Mouse (Mus musculus) testis, postnatal 10 days (tissue): ENCODE results near the gene Slc30a2.
"Not testable (repeated sequence)": the region's sequence is repeated elsewhere in the genome, so short reads cannot be mapped to it uniquely, and the experiment has no call there.

Source experiments
- DNase-seq: peaks from one replicate; pipeline ENCODE4 v3.0.0; 2021; ENCODE audit warnings: low spot score

Slc30a2 gene

DNA sequence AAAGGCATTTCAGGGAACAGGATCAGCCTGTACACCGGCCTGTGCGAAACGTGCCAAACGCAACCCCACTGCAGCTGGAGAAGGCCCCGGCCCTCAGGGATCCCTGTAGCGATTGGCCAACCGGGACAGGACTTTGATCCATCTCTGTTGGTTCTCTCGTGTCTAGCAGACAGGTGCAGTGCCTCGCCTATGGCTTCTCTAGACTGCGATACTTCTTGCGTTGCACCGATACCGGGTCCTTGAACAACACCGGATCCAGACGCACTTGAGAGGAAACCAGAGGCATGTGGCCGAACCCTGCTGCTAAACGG is 14.4 kb downstream of the Slc30a2 start:
- no peak for DNase-seq

DNA sequence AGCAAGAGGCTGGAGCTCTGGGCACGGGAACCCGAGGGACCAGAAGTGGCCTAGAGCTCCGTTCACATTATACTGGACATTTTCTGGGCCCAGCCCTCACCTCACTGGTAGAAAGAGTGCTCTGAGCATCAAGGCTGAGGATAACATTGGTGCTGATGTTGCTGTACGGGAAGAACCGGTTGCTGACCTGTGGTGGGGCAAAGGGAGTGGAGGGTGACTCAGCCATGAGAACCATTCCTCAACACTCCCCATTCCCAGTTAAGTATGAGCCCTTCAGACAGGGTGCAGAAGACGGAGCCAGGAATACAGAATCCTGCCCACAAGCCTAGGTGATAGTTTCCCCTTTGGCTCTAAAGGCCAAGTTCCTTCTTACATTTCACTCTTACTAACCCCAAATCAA is 16.7 kb downstream of the Slc30a2 start:
- no peak for DNase-seq

DNA sequence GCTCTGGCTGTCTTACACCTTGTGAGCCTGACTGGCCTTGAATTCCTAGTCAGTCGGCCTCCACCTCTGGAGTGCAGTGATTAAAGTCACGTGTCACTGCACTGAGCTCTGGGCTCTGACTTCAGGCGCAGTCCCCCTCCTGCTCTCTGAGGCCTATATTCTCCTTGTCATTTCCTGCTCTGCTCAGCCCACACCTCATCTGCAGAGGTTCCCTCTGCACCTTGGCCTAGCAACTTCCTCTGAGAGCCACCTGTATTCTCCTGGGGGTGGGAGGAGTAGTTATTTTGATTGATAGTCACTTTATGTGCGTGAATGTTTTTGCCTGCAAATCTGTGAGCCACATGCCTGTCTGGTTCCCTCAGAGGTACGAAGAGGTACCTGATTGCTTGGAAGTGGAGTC is 18.2 kb downstream of the Slc30a2 start:
- no peak for DNase-seq

DNA sequence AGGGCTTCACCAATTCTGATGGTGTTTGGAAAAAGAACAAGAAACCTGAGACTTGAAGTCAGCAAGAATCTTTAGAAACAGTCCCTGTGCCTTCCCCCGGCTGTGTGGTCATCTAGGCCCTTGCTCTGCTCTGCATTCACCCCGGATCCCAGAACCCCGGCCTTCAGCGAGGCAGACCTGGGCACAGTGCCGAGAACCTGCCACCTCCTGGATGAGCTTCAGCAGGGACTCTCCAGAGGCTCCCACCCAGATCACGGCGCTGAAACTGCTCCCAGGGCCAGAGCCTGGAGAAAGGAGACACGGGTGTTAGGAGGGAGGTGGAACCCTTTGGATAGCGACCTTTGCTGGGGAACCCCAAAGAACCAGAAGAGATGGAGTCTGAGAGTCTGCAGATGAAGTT is 19.1 kb downstream of the Slc30a2 start:
- peak; percentile 73 for DNase-seq

DNA sequence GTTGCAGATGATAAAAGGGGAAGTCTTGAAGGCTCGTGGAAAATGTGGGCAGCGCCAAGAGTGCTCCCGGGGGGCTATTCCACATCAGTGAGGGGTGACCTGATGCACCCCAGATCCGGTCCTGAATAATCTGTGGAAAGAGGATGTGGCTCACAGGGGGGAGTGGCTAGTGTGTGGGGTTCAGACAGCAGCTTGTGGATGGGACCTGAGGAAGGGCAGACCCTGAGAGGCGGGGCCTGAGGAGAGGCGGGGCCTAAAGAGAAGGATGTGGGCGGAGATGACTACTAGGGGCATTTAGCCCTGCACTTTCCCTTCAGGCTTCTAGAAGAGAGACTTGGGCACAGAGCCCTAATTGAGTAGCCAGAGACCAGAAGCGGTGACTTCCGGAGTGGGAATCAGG is 19.6 kb downstream of the Slc30a2 start:
- peak; percentile 79 for DNase-seq

DNA sequence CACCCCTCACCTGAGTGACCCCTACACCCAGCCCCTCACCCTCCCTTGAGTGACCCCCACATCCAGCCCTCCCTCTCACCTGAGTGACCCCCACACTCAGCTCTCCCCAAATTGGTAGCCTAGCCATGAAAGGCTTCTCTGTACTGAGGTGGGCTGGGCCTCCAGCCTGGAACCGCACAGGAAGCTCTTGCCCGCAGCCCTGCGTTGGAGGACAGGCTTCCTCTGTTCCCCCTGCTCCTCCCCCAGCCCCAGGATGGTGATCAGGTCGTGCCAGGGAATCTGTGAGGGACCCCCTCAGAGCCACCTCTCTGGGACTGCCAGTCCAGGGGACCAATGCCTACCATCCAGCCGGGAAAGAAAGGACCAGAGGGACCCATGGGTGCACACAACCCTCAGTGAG is 22.3 kb downstream of the Slc30a2 start:
- no peak for DNase-seq

DNA sequence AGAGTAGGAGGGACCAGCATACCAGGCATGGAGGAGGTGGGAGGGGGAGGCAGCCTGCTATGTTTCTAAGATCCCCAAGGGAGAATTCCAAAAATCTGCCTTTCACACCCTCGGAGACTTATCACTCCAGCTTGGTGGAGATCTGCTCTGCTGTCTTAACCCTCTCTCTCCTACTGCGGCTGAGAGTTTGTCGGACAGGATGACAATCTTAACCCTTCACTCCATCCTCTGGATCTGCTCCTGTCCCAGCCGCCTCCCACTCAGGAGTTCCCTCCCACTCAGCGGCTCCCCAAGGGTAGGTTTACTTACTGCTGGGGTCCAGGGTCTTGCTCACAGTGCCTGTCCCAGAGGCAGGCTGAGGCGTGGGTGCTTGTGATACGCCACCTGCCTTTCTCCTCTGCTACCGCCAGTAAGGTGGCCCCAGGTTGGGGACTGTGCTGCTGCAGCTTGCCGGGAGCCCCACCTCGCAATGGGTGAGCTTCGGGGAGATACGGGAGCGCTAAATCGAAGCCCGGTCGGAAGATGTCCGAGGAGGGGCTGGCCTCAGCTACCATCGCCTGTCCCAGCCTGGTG is 27.8 kb downstream of the Slc30a2 start:
- DNase-seq = no peak

DNA sequence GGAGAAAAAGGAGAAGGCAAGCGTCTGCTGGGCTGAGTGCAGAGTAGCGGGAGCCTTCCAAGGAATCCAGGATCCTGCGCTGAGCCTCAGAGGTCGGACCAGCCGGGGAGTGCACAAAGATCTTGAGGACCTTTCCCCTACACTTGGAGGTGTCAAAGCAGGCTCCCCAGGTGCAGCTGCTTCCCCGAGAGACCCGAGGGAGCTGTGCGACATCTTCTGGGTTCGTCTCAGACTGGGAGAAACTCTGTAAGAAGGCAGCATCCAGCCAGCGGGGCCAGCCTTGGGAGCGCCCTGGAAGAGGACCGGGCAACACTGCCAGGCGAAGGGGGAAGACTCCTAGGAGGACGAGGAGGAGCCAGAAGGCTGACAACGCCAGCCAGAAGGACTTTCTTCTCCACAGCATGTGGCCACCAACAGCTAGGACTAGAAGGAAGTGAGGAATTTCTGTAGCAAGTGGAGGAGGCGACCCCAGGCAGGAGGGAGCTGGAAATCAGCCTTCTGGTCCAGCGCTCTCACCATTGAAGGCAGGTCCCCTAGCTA is 28.4 kb downstream of the Slc30a2 start:
- DNase-seq = no peak

DNA sequence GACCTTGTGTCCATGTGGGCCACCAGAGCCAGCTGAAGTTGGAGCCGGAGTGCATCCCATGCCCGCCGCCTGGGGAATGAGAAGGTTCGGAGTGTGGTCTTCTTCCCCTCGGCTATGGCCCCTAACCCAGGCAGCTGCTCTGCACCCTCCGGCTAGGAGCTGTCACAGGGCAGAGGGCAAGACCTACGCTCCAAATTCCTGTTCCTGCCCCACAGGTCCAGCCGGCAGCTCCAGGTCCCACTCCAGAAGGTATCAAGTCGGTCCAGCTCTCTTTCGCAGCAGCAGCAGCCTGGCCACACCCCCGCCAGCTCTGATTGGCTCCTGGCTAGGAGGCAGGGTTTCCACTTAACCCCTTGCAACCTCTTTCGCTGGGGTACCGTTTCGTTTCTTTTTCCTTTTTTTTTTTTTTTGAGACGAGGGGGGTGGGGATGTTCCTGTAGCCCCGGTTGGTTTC is 29.3 kb downstream of the Slc30a2 start:
- DNase-seq = peak; percentile 88

DNA sequence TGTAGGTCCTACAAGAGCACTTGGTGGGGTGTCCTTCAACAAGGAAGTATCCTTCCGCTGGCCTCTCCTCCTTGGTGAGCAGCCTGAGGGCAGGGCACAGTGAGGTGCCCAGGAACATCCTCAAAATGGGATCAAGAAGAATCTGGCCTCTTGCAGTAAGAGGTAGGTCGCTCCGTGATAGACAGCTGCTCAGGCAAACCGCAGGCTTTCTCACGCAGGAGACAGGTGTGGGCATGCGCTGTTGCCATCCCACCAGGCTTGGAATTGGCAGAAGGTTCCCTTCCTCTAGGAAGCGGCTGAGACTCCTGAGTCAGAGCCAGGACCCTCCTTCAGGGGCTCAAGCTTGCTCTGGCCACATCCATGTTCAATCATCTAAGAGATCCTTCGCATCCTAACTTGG is 30.3 kb downstream of the Slc30a2 start:
- DNase-seq = no peak

DNA sequence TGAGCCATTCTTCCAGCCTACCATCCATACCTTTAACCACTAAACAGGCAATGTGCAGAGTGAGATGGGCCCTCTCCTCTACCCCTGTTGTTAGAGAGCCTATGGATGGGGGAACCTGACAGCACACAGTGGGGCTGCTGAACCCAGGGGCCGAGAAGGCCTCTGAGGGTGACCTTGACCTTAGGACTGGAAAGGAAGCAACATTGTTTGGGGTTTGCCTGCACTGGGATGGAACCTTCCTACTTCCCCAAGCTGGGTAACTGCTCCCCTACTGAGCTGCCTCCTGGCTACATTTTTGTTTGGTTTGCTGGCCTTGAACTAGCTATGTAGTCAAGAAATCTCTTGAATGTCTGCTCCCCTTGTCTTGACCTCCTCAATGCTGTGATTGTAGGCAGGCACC is 31.3 kb downstream of the Slc30a2 start:
- no peak for DNase-seq

DNA sequence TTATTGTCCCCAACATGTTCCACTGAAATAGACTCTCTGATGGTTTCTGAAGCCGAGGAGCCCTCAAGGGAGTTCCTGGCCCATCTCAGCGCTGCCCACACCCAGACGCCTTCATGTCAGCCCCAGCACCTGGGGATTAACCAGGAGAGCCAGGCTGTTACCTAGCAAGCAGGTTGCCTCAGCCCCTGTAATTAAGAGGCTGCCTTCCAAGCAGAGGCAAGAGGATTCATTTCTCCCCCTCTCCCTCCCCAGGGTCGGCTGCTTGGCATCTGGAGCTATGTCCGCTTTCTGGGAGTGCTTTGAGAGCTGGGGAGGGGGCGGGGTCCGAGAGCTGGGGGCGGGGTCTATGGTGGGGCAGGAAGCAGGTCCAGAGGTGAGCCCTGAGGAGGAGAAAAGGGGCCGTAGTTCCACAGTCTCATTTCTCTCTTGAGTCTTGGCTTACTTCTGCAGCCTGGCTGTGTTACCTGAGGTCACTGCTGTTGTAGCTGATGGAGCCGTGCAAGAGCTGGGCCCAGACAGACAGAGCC is 35.2 kb downstream of the Slc30a2 start:
- DNase-seq = no peak

DNA sequence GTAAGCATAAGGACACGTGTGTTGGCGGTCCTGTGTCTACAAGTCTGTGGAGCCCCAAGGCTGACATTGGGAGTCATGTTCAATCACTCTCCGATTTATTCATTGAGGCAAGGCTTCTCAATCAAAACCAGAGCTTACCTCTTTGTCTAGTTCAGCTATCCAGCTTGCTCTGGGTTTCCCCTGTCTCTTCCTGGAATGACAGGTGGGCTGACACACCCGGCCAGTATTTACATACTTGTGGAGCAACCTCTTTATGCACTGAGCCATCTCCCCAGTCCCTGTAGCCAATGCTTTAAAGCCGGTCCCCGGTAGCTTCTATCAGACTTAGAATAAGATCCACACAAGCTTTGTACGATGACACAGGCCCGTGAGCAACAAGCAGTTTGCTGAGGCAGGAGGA is 36.5 kb downstream of the Slc30a2 start:
- no peak for DNase-seq

DNA sequence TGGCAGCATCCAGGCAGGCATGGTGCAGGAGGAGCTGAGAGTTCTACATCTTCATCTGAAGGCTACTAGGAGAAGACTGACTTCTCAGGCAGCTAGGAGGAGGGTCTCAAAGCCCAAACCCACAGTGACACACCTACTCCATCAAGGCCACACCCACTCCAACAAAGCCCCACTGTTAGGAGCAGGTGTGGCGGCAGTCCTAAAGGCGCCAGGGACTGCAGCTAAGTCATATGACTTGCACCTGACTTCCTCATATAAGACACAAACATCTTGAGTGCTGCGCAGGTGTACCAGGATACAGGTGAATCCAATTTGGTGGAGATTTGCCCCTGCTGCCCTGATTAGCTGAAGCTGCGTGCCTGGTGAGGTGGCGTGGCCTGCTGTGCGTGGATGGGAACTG is 40.8 kb downstream of the Slc30a2 start, which contains the start of gene Extl1:
Gene Extl1, minus strand, starts transcription at position 101 of the 400 bp plus-strand sequence.
- not testable (repeated sequence) for DNase-seq

DNA sequence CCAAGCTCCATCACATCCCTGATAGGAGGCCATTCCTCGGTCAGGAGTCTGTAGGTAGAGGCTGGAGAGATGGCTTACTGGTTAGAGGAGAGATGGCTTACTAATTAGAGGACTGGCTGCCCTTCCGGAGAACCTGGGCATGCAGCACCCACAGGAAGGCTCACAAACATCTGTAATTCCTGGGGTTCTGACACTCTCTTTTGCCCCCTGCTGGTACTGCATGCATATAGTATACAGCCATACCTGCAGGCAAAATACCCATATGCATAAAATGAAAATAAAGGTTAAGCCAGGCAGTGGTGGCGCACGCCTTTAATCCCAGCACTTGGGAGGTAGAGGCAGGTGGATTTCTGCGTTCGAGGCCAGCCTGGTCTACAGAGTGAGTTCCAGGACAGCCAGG is 44.3 kb downstream of the Slc30a2 start:
- DNase-seq = no peak

DNA sequence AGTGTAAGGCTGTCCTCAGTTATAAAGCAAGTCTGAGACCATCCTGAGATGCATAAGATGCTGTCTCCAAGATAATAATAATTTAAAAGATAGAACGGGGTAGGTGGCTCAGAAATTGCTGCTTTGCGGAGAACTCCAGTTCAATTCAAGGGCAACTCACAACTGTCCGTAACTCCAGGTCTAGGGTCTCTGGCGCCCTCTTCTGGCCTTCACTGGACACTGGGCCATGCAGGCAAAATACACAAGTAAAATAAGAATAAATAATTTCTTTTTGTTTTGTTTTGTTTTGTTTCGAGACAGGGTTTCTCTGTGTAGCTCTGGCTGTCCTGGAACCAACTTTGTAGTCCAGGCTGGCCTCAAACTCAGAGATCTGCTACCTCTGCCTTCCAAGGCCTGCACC is 45.4 kb downstream of the Slc30a2 start:
- peak; percentile 89 for DNase-seq

DNA sequence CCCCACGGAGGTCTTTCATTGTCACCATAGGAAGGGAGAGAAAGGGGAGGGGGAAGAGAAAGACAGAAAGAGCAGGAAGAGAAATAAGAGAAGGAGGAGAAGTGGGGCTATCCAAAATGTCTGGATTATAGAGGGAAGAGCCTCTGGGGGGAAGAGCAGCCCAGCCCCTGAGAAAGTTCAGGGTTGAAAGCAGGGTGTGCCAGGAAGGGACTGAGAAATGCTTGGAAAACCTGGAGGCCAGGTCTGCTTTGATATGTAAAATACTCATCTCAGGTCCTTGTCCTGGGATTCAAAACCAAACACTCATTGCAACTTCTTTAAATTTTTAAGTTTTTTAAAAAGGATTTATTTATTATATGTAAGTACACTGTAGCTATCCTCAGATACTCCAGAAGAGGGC is 48.7 kb downstream of the Slc30a2 start:
- DNase-seq = no peak

DNA sequence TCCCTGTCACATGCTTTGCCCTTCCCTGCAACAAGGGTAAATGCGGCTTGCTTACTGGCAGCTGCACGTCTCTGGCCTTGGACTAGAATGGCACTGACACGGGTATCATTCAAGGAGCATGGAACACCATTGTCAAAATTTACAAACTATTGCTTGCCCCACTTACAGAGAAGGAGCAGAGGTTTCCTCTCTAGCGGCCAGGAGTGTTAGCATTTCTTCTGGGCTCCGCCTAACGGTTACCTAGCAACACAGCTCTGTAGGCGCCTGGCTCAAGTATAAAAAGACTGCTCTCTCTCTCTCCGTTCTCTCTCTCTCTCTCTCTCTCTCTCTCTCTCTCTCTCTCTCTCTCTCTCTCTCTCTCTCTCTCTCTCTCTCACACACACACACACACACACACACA is 49.6 kb downstream of the Slc30a2 start:
- DNase-seq = no peak

DNA sequence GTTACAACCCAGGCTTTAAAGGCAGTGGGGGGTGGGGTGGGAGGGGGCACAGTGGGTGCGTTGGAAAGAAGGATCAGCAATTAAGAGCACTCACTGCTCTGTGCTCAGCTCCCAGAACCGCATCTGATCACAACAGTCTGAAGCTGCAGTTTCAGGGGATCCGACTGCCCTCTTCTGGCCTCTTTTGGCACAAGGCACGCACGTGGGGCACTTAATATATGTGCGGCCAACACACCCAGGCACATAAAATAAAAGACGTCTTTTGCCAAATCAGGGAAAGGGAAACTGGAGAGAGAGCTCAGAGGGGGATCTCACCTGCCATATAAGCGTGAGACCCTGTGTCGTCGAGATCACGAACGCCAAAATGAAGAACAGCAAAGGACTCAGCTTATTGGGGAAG is 50.0 kb downstream of the Slc30a2 start:
- no peak for DNase-seq

DNA sequence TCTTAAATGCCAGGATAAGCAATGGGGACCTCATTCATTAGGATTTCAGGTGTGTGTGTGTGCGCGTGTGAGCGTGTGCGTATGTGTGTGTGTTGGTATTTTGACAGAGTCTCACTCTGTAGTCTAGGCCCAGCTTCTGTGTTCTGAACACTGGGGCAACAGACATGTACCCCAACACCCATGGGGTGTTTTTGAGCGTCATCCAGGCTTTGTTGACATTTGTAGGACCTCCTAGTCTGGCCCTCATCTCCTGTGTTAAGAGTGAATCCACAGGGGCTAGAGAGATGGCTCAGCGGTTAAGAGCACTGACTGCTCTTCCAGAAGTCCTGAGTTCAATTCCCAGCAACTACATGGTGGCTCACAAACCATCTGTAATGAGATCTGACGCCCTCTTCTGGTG is 52.2 kb downstream of the Slc30a2 start:
- DNase-seq = no peak

DNA sequence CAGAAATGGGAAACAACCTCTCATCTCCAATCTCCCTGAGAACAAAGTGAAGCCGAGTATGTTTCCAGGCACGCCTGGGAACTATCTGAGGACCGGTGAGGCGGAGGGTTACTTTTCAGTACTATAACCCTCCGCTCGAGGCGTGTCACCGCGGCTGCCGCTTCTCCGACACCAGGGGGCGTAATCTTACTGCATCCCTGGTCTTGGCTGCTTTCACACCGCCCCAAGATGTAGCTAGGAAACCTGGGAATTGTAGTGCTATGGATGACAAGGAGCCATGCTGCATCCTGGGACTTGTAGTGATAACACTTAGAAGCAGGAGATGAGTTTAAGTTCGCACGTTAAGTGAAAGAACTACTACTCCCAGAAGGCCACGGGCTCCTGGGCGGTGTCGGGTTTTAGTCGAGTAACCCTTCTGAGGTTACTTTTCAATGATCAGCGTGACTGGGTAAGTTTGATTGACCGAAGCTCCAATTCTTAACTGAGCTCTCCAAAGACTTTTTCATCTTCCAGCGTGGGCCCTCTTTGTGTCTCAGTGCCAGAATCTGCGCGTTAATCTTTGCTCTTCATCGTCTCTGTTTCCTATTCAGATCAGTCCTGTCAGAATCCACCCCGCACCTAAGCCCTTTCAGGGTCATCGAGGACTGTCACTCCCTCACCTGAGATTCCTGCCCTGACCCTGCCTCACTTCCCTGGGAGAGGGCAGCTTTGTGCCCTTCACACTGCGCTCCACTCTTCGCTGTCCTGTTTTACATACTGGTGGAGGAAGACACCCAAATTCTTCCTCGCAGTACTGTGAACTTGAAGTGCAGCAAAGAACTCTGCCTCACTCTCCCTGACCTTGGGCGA is 53.2 kb downstream of the Slc30a2 start, which contains the start of gene Pafah2:
Gene Pafah2, plus strand, starts transcription at position 344 of the 849 bp plus-strand sequence.
- DNase-seq = peak; percentile 93

DNA sequence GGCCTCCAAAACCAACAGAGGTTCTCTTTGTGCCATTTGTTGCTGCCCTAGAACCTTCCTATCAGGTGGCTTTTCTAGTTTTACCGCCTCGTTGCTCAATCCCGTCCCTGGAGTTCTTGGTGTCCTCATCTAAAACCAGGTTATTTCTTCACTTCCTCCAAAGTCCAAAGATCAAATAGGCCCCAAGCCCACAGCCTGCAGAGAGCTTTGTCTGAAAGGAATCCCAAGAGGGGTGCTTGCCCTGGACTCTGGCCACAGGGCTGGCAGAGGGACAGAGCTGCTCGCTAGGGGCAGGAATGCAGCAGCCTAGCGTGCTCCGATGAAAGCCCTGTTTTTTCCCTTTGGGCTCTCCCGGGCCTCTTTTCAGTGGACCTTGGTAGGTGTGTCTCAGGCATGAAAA is 54.1 kb downstream of the Slc30a2 start:
- peak; percentile 76 for DNase-seq

DNA sequence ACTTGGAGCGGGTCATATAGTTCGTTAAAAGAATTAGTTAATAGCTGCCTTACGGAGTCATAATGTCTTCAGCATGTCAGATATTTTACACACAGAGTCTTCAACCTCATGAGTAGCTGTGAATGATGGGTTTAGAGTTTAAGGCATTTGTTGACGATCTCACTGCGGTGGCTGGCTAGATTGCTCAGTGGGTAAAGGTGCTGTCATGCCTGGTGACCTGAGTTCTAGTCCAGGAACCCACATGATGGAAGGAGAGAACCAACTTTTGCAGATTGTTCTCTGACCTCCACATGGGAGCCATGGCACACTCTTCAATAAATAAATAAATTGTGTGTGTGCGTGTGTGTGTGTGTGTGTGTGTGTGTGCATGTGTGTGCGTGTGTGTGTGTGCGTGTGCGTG is 54.8 kb downstream of the Slc30a2 start:
- DNase-seq = no peak
